Mouse (Mus musculus) gastrocnemius, adult 2 months (tissue): ENCODE data around the gene Mgea5. TPM values are rescaled to one million over a fixed set of nuclear protein-coding genes. Genes with fewer than 3 reads are reported as not detected.

Experiments
- DNase-seq: peaks from one replicate; pipeline ENCODE4 v3.0.0; 2022
- H3K27ac ChIP-seq: fragments of 200-600 bp; 2 replicates; pipeline ENCODE4 v1.8.1; 2022; ENCODE audit warnings: mild to moderate bottlenecking
- H3K4me3 ChIP-seq: fragments of 200-600 bp; 2 replicates; pipeline ENCODE4 v1.8.1; 2022; ENCODE audit warnings: mild to moderate bottlenecking, moderate library complexity
- CTCF ChIP-seq: fragments of 200-600 bp; IDR thresholded peaks from 2 replicates; pipeline ENCODE4 v1.8.1; 2022; ENCODE audit warnings: antibody characterized with exemption, mild to moderate bottlenecking, moderate library complexity
- intact Hi-C: fragments of 180-260 bp; cut with DNase I; formaldehyde crosslinking; loops from one replicate; pipeline ENCODE4 v1.15.1; 2025
- total RNA-seq, 2 experiments: library from RNA; stranded (reverse); gene quantifications; 2 replicates each; pipeline ENCODE4 v1.2.3; 2021

Gene Mgea5
- total RNA-seq, 2 experiments from 2014 or later: 35.2 to 41.8 TPM

GRCm38 (mm10) chr19:45789888-45790874 lies 6.5 kb upstream of the Mgea5 start:
- no peak overlapping the region for H3K4me3 ChIP-seq
- intact Hi-C loops: no loop called here
- no peak overlapping the region for H3K27ac ChIP-seq
- peak; percentile 3 for DNase-seq
- TF ChIP-seq CTCF: no peak

DNA sequence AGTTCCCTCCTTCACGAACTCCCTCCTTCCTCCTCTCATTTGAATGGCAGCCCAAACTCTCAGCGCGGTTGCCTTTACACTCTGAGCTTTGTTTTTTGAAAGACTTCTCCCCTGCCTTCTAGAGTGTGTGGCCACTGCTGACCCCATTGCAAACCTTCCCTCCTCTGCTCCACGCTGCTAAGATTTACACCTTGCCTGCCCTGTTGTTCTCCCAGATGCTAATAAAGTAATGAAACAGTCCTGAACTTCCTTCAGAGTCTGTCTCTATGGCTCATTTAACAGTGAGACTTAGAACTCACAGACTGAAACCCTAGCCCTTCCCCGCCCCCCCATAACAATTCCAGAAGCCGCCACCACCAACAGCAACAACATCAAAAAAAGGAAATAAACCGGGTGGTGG lies 5.7 kb upstream of the Mgea5 start:
- Histone ChIP-seq H3K27ac (no peak overlapping the region), H3K4me3 (no peak overlapping the region)
- intact Hi-C loops: no loop called here
- no peak for TF ChIP-seq CTCF
- DNase-seq: no peak

DNA sequence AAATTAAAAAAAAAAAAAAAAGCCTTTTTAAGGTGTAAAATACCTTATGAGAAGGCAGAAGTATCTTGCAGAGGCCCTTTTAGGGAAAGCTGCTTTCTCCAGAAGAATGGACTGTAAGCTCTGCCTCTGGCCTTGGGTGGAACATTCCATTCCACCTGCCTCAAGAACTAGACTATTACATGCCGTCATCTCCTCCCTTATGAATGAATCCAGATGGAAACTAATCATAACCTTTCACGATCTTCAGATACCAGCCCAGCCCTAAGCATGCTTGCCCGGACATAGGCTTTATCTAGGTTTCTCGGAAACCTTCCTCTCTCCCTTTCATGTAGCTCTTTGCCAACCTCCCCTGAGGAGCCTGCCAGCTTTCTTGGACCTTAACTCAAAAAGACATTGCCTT lies 4.7 kb upstream of the Mgea5 start:
- DNase-seq: no peak
- no peak overlapping the region for H3K4me3 ChIP-seq
- intact Hi-C loops: no loop called here
- no peak overlapping the region for H3K27ac ChIP-seq
- no peak for TF ChIP-seq CTCF

DNA sequence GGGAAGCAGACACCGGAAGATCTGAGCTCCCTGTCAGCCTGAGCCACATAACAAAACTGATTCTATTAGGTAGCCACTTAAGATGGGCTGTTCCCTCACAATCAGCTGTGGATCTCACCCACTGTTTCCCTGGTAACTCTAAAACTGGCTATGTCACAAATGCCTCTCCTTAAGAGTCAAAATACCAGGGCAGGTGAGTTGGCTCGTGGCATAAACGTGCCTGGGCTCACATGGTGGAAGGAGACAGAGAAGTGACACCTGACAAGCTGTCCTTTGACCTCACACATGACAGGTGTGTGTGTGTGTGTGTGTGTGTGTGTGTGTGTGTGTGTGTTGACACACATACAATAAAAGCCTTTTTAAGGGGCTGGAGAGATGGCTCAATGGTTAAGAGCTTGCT lies 3.8 kb upstream of the Mgea5 start:
- no peak for TF ChIP-seq CTCF
- no peak for DNase-seq
- intact Hi-C loops: no loop called here
- H3K27ac ChIP-seq: no peak overlapping the region
- H3K4me3 ChIP-seq: no peak overlapping the region

GRCm38 (mm10) chr19:45785470-45785869 lies 1.8 kb upstream of the Mgea5 start:
- intact Hi-C loops: no loop called here
- no peak for DNase-seq
- no peak overlapping the region for H3K4me3 ChIP-seq
- TF ChIP-seq CTCF: no peak
- no peak overlapping the region for H3K27ac ChIP-seq

GRCm38 (mm10) chr19:45783933-45784576 lies 418 bp upstream of the Mgea5 start:
- Histone ChIP-seq H3K4me3 (peak overlapping the region; percentile 99), H3K27ac (peak overlapping the region; percentile 99)
- peak; percentile 38 for DNase-seq
- intact Hi-C loops: no loop called here
- TF ChIP-seq CTCF: no peak

- Histone ChIP-seq H3K4me3 (peak overlapping the region; percentile 99), H3K27ac (peak overlapping the region; percentile 99)
- TF ChIP-seq CTCF: no peak
- intact Hi-C loops: no loop called here
- DNase-seq: peak; percentile 78
Measured at GRCm38 (mm10) chr19:45782315-45783001, 1.2 kb downstream of the Mgea5 start.

DNA sequence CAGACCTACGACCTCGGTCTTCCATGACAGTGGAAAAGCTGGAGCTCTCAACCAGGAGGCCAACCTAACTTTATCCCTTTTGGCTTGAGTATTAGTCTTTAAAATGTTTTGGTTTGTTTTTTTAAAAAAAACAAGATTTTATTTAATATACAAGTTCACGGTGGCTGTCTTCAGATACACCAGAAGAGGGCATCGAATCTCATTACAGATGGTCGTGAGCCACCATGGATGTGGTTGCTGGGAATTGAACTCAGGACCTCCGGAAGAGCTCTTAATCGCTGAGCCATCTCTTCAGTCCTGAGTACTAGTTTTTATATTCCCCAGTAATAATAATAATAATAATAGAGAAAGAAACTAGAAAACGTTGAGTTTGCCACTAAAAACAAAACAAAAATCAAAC lies 2.0 kb downstream of the Mgea5 start:
- peak overlapping the region; percentile 99 for H3K4me3 ChIP-seq
- no peak for DNase-seq
- H3K27ac ChIP-seq: peak overlapping the region; percentile 99
- TF ChIP-seq CTCF: no peak
- intact Hi-C loops: no loop called here

GRCm38 (mm10) chr19:45780350-45780915 lies 3.2 kb downstream of the Mgea5 start:
- no peak for TF ChIP-seq CTCF
- DNase-seq: no peak
- intact Hi-C loops: no loop called here
- peak overlapping the region; percentile 99 for H3K4me3 ChIP-seq
- peak overlapping the region; percentile 29; the same call in 1 of the 2 replicates for H3K27ac ChIP-seq

DNA sequence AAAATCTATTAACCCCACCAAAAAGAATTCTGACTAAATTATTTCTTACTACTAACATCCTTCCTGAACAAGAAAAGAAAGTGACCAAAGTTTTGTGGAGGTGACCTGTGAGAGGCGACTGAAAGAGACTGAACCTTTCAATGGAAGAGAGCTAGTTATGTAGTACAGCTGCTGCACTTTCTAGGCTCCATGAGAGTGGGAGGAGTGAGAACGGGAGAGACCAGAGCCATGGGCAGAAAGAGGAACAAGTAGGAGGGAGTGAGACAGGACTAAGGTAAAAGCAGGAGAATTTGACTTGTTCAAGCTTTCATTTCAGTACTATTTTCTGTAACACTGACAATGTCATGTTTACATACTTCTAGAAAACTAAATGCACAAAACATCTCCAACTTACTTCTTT lies 8.2 kb downstream of the Mgea5 start:
- Histone ChIP-seq H3K27ac (no peak overlapping the region), H3K4me3 (no peak overlapping the region)
- no peak for DNase-seq
- no peak for TF ChIP-seq CTCF
- intact Hi-C loops: no loop called here

- no peak overlapping the region for H3K4me3 ChIP-seq
- no peak overlapping the region for H3K27ac ChIP-seq
- TF ChIP-seq CTCF: no peak
- intact Hi-C loops: no loop called here
- DNase-seq: no peak
Measured at GRCm38 (mm10) chr19:45771501-45771900, 12.1 kb downstream of the Mgea5 start.

DNA sequence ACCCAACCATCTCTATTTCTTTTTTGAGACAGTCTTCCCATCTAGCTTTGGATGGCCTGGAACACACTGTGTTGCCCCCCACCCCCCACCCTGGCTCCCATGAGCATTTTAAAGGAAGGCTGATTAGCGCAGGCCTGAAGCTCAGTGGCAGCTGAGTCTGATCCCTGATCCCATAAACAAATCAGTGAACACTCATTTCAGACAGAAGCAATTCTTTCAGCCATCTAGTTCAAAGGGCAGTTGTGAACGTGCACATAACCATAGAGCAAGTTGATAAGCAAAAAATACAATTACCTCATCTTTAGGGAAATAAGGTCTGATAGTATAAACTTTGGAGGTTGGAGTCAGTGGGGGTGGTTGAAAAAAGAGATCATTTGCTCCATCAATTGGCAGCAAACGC lies 22.8 kb downstream of the Mgea5 start:
- no peak overlapping the region for H3K27ac ChIP-seq

More for the DNA sequence above, 22.8 kb downstream of the Mgea5 start:
- intact Hi-C loops: no loop called here
- DNase-seq: no peak
- no peak for TF ChIP-seq CTCF
- no peak overlapping the region for H3K4me3 ChIP-seq
